Mouse (Mus musculus) testis, postnatal 10 days (tissue): Measurements from ENCODE around the gene D130043K22Rik.
"Not testable (repeated sequence)": the region's sequence is repeated elsewhere in the genome, so short reads cannot be mapped to it uniquely, and the experiment has no call there.

Experiments
- DNase-seq: peaks from one replicate; pipeline ENCODE4 v3.0.0; 2021; ENCODE audit warnings: low spot score

The D130043K22Rik gene

DNA sequence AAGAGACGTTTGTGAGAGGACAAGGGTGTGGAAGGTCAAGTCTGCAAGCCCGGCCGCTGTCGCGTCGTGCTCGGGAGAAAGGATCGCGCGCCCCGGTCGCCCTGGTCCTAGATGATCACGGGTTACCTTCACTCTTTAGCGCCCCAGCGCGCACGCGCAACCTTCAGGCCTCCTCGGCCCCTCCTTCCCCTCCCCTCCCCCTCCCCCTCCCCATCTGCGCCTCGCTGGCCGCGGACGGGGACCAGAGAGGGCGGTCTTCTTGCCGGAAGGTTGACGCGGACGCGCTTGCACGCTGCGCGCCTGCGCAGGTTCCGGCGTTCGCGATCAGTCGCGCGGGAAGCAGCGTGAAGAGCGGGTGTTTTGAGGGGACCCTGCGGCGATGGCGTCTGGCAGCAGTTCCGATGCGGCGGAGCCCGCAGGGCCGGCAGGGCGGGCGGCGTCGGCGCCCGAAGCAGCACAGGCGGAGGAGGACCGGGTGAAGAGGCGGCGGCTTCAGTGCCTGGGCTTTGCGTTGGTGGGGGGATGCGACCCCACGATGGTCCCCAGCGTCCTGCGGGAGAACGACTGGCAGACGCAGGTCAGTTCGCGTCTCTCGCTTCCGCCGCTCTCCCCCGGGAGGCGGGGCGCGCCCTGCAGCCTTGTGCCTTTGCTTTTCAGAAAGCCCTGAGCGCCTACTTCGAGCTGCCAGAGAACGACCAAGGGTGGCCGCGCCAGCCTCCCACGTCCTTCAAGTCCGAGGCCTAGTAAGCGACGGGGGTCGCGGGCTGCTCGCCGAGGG lies 13.4 kb upstream of the D130043K22Rik start, which contains the start of the genes Acot13 and Tdp2:
TSS of gene Acot13 (minus strand) at position 188 of the 778 bp plus-strand sequence.
TSS of gene Tdp2 (plus strand) at position 327 of the 778 bp plus-strand sequence.
- DNase-seq = peak; percentile 96

DNA sequence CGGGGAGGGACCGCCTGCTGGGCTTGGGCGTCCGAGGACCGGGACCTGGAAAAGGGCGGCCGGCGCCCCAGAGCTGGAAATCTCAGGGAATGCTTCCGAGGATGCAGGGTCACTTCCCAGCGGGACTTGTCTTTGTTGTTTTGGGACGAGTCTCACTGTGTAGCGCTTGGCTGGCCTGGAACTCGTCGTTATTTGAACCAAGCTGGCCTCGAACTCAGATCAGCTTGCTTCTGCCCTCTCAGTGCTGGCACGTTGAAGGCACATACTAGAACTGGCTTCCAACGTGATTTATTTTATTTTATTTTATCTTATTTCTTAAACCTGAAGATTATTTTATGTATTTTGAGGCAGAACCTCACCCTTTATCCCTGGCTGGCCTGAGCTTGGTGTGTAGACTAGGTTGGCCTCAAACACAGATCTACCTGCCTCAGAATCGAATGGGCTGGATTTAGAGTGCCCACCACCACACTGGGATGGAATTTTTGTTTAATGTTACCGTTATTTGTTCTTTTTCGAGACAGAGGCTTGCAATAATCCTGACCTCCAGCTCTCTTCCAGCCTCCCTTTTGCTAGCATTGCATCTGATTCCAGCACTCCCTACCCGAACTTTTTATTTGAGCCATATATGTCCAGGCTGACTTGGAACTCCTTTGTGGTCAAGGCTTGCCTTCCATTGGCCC lies 12.7 kb upstream of the D130043K22Rik start:
- DNase-seq = no peak

DNA sequence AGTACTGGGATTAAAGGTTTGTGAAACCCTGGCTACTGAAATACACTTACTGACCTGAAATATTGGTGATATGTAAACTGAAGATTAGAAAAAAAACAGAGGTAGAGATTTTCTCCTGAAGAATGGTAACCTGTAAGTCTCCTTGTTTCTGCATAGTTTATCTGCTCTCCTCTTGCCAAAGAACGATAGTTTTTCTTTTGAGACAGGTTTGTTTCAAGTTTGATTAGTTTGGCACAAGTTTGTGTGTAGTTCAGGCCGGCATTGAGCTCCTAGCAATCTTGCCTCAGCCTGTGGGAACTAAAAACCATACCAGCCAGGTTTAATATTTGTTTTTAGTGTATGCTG lies 12.2 kb upstream of the D130043K22Rik start:
- DNase-seq = no peak

DNA sequence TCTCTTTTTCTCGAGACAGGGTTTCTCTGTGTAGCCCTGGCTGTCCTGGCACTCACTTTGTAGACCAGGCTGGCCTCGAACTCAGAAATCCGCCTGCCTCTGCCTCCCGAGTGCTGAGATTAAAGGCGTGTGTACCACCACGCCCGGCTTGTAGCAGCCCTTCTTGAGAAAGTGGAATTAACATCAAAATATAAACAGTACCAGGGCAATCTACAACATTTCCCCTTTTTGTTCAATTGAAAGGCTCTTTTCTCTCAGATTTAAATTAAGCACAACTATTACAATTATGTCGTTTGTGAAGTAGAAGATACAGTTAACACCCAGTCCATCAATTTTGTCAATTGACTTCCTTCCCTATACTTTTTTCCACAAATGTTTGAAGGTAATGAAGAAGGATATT lies 7.2 kb upstream of the D130043K22Rik start:
- not testable (repeated sequence) for DNase-seq

DNA sequence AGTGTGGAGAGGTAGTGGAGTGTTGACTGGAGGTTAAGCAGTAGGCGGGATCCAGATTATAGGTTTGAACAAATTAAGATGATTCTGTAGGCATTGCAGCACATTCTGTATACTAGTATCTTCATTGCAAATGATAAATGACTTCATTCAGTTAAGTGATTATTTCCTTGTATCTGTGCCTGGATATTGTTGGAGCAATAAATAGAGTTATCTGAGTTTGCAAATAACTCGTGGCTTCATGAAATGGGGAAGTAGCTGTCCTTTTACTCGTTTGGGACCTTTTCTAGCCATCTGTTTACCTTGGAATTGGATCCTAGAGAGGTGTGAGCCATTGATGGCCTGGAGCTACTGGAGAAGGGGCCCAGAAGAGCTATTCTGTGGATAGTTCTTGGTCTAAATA lies 5.1 kb upstream of the D130043K22Rik start:
- no peak for DNase-seq

DNA sequence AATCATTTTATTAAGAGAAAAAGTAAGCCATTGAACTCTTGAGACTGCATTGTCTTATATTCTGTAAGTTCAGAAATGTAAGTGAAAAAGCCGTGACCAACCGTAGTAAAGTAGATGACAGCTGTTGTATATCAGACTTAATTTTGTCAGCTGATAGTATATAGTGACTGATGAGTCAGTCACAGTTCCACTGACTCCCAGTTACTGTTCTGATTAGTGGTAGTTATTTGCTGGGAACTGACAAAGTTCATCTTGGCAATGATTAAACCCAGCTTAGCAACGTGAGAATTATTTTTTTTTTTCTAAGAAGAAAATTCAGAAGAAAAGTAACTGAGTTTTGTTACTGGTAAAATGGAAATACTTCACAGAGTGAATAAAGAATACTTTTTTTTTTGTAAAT lies 3.2 kb upstream of the D130043K22Rik start:
- DNase-seq = no peak

DNA sequence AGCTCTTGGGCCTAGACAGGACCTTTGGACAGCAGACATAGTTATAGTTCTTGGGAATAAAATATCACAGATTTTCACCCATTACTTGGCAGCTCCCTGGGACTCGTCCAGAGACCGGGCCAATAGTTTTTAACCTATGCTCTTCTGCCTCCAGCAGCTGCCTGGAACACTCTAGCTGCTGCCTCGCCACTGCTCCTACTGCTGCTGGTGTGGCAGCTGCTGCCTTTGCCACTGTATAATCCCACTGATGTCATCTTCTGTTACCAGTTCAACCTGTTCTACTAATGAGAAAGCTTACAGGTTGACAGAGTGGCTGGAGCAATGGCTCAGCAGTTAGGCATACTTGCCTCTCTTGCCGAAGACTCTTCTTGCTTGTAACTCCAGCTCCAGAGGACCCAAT lies 4.4 kb downstream of the D130043K22Rik start:
- DNase-seq = no peak

DNA sequence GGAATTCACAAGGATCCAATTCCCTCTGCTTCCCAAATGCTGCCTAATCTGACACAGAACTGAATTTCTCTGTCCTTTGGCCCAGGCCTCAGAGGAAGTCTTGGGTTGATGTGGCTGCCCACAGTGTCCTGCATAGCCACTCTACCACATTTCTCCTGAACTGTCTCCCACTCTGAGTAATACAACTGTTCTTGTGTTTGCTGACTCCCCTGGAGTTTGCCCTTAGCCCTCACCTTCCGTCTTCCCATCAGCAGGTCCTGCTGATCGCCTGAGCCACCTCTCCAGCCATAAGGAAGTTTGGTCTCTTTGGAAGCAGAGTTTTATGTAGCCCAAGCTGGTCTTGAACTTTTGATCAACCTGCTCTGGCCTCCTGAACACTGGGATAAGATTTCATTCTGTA lies 7.1 kb downstream of the D130043K22Rik start:
- no peak for DNase-seq

DNA sequence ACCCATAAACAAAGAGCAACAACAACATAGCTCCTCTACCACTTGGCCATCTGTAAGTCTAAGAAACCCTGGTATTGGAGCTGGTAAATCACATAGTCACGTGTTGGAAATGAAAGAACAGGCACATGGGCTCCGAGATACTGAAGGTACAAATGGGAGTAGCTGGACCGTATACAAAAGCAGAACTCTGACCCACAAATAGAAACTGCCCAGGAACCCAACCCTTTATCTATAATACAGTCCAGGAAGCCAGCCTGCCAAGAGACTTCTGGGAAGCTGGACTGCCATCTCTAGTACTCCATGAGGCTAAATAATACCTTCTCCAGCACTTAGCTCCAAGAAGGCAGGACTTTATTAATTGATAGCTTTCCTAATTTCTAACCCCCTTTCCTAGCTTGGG lies 7.6 kb downstream of the D130043K22Rik start:
- no peak for DNase-seq

DNA sequence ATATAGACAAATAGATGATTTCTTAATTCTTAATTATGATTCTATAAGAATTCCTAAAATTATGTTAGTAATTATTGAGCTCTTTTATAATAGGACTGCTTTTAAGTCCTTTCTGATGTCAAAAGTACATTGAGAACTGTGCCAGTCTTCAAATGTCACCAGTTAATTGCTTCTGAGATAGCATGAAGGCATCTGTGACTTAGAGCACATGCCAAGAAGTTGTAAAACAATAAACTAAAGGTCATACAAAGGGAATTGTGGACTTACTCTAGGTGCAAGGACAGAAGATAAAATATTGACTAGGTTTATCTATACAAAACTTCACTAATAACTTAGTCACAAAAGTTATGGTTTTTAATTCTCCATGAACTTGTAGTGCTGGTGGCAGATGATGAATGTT lies 14.2 kb downstream of the D130043K22Rik start:
- DNase-seq = no peak

DNA sequence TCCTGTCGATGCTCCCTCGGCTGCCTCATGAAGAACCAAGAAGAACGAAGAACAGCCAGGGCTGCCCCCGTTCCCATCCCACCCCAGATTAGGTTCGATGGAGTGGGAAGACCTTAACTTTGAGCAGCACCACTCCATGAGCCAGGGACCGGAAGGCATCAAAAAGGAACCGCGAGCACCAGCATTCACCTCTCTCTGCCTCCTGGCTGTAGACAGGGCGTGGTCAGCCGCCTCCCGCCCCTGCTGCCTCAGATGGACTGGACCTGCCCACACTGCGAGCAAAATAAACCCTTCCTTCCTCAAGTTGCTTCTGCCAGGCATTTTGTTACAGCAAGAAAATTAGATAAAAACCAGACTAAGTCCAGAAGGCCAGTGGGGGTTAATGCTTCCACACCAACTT lies 16.1 kb downstream of the D130043K22Rik start:
- DNase-seq = no peak

DNA sequence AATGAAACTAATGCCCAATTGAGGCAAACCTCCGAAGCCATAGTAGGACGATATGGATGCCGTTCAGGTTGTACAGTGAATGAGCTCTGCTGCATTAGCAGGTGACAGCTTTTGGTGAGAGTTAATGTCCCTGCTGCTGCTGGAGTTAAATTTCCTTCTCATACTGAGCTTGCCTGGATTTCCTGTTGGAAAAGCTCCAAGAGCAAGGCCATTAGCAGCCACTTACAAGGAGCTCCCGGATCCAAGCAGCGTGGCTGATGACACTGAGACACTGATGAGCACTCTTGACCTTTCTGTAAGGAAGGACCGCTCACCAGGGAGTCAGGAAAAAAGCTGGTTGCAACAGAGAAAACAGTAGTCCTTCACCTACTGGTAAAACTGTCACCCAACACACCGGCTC lies 17.1 kb downstream of the D130043K22Rik start:
- no peak for DNase-seq

DNA sequence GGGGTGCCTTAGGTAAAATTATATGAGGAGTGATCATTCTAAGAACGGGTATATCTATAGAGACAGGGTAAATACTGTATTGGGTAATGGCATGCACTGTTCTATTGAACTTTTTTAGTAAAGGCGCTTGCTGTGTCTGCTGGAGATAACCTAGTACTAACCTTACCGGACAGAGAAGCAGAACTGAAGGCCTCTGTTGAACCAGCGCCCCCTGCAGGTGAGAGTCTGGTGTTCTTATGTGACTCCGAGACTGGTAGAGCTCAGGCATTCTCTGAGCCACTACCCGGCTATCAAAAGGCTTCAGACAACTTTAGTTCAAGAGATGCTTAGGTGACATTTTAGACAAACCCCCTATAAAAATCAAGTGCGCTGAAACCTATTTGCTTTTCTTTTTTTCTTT lies 17.6 kb downstream of the D130043K22Rik start:
- peak; percentile 79 for DNase-seq

DNA sequence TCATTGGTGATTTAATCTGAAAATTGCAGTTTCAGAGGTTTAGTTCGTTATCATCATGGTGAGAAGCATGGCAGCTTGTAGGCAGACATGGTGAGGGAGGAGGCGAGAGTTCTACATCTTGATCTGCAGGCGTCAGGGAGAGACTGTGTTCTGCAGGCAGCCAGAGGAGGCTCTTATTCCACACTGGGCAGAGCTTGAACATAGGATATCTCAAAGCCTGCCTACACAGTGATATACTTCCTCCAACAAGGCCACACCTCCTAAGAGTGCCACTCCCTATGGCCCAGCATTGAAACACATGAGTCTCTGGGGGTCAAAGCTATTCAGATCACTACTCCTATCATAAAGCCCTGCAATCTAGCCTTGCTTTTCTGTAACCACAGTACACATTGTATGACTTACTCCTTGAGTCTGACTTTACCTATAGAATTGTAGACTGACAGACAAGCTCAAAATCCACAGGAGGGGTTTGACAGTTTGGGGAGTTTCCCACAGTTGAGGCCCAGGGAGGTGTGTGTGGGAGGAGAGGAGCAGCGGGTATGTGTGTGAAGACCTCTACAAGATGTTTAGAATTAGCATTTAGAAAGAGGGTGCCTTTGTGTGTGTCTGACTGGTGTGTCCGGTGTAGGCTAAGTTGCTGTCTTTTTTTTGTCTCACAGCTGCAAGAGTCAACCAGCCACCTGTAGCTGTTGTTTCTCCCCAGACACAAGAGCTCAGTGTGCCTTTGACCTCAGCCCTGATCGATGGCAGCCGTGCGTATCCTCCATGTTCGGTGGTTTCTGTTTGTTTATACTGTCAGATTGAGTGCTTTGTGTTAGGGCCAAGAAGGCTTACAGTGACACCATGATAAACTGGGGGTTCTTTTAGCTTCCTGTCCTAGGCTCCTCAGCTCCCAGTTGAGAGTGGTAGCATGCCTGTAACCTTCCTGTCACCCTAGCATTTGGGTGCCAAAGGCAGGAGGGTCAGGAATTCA lies 21.8 kb downstream of the D130043K22Rik start:
- DNase-seq = no peak

DNA sequence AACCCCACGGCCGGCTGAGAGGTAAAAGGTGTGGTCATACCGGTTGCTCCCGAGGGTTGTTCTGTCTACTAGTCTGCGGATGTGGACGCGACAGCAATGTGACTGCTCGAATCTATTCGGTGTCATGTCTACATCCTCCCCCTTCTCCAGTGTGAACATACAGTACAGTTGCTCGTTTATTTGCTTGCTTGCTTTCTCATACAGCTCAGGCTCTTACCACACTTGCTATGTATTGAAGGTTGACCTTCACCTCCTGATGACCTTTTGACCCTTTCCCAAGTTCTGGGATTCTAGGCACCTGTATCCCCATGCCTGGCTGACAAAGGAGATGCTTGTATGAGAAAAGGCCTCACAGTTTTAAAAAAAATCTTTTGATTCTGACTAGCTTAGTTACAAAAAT lies 22.9 kb downstream of the D130043K22Rik start:
- no peak for DNase-seq

DNA sequence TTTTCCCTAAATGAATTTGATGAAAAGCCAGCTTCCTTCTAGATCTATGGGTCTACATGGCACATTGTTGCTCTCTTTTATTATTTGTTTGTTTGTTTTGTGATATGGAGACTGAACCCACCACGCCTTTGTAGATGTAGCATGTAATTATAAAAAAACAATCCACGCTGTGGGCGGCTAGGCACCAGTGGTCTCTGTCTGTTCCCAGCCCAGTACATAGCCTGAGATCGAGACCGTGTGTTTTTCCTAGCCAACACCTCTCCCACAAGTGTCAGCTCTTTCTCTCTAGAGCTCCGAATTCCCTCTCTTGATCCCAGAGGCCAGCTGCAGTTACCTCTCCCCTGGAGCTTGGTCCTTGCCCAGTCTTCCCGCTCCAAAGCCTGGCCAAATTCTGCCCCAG lies 23.3 kb downstream of the D130043K22Rik start:
- no peak for DNase-seq

DNA sequence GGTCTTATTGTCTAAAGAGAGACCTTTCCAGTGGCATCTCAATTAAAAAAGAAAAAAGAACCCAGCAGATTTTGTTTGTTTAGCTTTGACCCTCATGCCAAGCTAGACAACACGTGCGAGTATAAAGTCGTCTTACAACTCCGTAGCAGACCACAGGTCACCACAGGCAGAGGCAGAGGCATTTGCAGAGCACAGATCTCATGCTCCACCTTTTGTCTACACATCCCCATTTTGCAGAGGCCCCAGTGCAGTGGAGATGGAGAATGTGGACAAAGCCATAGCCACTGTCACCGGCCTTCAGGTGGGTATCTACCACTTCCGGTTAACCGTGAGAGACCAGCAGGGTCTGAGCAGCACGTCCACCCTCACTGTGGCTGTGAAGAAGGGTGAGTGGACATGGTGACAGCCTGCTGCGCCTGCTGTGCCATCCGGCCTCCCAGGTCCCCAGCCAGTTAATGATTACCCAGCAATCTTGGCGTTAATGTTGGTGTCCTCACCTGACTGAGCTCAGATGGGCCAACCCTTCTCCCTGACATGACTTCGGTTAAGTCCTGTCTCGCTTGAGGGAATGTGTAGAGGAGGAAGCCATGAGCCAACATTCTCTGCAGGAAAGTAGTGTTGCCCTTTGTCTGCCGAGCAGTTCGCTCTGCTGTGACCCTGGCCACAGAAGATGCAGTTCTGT lies 34.6 kb downstream of the D130043K22Rik start:
- no peak for DNase-seq

DNA sequence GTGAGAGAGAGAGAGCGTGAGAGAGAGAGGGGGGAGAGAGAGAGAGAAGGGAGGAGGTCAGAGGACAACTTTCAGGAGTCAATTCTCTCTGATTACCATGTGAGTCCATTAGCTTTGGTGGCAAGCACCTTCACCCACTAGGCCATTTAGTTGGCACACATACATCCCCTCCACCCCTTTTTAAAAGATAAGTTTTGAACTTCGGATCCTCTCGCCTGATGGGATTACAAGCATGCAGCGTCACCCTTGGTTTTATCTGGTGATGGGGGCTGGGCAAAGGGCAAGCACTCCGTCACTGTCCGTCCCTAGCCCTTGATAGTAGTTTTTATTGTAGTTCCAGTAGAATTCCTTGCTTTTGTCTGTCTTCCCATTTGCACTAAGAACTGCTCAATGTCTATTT lies 35.3 kb downstream of the D130043K22Rik start:
- no peak for DNase-seq

DNA sequence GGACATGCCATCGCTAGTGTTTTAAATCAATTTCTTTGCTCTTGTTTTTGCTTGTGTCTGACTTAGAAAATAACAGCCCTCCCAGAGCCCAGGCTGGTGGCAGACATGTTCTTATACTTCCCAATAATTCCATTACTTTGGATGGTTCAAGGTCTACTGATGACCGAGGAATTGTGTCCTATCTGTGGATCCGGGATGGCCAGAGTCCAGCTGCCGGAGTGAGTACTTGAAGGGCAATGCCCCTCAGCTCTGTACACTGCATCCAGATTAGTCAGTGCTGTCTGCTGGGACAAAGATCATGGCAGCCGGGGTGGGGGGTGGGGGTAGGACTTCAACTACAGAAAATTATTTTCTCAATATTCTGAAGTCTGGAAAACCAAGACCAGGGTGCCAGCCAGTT lies 35.8 kb downstream of the D130043K22Rik start:
- no peak for DNase-seq

DNA sequence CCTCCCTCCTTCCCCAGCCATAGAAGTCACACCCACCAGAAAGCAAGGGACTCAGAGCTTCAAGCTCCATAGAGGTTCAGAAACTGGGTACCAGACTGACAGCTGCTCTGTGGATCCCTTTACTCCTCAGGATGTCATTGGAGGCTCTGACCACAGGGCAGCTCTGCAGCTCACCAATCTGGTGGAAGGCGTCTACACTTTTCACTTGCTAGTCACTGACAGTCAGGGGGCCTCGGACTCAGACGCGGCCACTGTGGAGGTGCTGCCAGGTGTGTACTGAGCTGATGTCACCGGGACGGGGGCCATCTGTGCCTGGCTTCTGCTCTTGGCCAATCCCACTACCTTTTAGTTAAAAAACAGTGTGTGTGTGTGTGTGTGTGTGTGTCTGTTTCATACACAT lies 37.5 kb downstream of the D130043K22Rik start:
- peak; percentile 52 for DNase-seq

DNA sequence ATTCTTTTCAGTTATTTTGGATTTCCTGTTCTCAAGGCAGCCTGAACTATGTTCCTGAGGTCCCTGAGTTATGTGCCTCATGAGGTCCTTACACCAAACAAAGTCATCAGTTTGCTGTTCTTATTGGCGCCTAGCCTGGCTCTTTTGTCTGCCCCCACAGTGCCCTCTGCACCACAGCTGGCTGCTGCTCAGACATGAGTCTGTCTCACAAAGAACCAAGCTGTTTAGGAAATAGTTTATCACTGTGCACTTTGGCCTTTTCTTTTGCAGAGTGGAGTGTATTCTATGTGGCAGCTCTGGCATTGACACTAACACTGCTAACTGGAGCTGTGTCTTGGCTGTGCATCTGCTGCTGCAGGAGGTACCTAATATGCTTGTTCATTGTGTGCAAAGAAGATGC lies 44.6 kb downstream of the D130043K22Rik start:
- DNase-seq = no peak

DNA sequence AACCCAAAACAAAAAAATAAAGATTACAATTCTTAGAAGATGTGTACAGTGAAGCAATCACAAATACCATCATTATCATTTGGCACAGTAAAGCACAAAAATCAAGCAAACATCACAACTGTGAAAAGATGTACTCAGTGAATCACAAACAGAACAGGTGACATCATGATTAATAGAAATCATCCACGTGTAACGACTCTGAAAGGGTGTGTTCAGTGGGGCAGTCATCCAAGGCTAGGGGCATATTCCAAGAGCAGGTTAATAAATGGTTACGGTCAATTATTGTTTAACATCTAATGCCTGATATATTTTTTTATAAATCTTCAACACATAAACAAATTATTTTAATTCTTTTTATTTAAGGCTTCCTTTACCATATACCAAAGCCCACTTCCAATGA lies 47.6 kb downstream of the D130043K22Rik start:
- no peak for DNase-seq
